Comparison of ENCODE assay signal across 10 mouse cellular contexts in the genomic region with DNA sequence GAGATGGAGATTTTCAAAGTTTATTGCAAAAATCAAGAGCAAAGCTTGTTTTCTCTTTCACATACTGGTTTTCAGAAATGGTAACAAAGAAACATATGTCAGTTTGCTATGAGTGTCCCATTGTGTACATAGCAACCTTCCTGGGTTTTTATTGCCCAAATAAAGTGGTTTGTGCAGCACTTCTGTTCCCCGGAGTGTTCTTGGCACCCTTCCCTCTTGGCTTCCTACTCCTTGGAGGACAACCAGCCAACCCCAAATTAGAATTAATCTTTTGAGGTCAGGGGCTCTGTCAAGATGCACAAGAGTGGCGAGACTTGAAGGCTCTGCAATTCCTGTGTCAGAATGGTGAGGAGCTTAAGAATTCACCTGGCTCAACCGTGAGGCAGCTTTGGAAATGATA. TPM values are rescaled to one million over a fixed set of nuclear protein-coding genes. Genes with fewer than 3 reads are reported as not detected.
DNase-seq lines count a peak whose midpoint lies in the region; ATAC-seq and TF ChIP-seq lines count a peak whose summit lies in the region.
"Had no signal": no experiment of that assay in that cellular context is flagged by ENCODE, and none has a peak within 500 bp of the region (broad histone marks: within the 10 kb centered on the region; RNA-seq: fewer than 3 reads in every experiment).

No protein-coding gene starts in this region.

- peaks cover 14% of the 10 kb centered on the region for H3K4me1 ChIP-seq in heart, embryonic 12.5 days (replicated peaks)
- H3K4me1 ChIP-seq in heart, embryonic 13.5 days: peaks cover 17% of the 10 kb centered on the region
- no peaks in the 10 kb centered on the region for H3K4me1 ChIP-seq in small intestine, adult 2 months (ENCODE audit: control insufficient read depth, insufficient read depth, insufficient read length, low read length)
- H3K4me1 ChIP-seq: embryonic facial prominence, embryonic 12.5 days had no signal

- H3K27ac ChIP-seq in heart, embryonic 12.5 days (ENCODE audit: poor library complexity, severe bottlenecking): no peak overlapping the region
- peak overlapping the region; percentile 60; the same call in 1 of the 2 replicates for H3K27ac ChIP-seq in heart, embryonic 13.5 days (replicated peaks)
- H3K27ac ChIP-seq in small intestine, adult 2 months (ENCODE audit: insufficient read depth, low read depth, low read length): peak overlapping the region; percentile 26; the same call in 1 of the 2 replicates
- H3K27ac ChIP-seq: embryonic facial prominence, embryonic 12.5 days had no signal

- no peaks in the 10 kb centered on the region for H3K27me3 ChIP-seq in heart, embryonic 12.5 days (replicated peaks)
- no peaks in the 10 kb centered on the region for H3K27me3 ChIP-seq in heart, embryonic 13.5 days (replicated peaks)
- H3K27me3 ChIP-seq in small intestine, adult 2 months (ENCODE audit: control insufficient read depth, insufficient read depth, low read length): no peaks in the 10 kb centered on the region
- H3K27me3 ChIP-seq: embryonic facial prominence, embryonic 12.5 days had no signal

- no peaks in the 10 kb centered on the region for H3K9me3 ChIP-seq in heart, embryonic 12.5 days (replicated peaks)
- no peaks in the 10 kb centered on the region for H3K9me3 ChIP-seq in heart, embryonic 13.5 days
- H3K9me3 ChIP-seq: embryonic facial prominence, embryonic 12.5 days had no signal

- no peak for ATAC-seq in heart, embryonic 12.5 days (ENCODE audit: insufficient number of reproducible peaks, low FRiP score)
- ATAC-seq in heart, embryonic 13.5 days (ENCODE audit: extremely low read depth, insufficient number of reproducible peaks, low FRiP score, low TSS enrichment): no peak
- no peak for ATAC-seq in megakaryocyte-erythroid progenitor cell, adult 5-6 weeks (replicated peaks; ENCODE audit: low FRiP score, low TSS enrichment, poor library complexity, severe bottlenecking)

- no peak overlapping the region for H3K4me3 ChIP-seq in heart, embryonic 12.5 days
- no peak overlapping the region for H3K4me3 ChIP-seq in heart, embryonic 13.5 days
- H3K4me3 ChIP-seq in small intestine, adult 2 months (ENCODE audit: low read depth, low read length): no peak overlapping the region
- H3K4me3 ChIP-seq: embryonic facial prominence, embryonic 12.5 days had no signal

- H3K9ac ChIP-seq in heart, embryonic 12.5 days: no peak overlapping the region
- H3K9ac ChIP-seq in heart, embryonic 13.5 days: no peak overlapping the region
- H3K9ac ChIP-seq: embryonic facial prominence, embryonic 12.5 days had no signal

- DNase-seq in heart, adult 11 months: peak; percentile 87
- DNase-seq in adipocyte (ENCODE audit: low spot score): peak; percentile 14
- DNase-seq in kidney, postnatal 14 days: peak; percentile 74
- no peak for DNase-seq in embryo, embryonic 10 days (ENCODE audit: low spot score)

- no peak for TF ChIP-seq CTCF in small intestine, adult 2 months (IDR thresholded peaks at IDR 0.05; ENCODE audit: extremely low read depth, insufficient read length, insufficient replicate concordance, low read depth, low read length)

- no peak for TF ChIP-seq POLR2A in small intestine, adult 2 months (IDR thresholded peaks at IDR 0.05; ENCODE audit: low read depth, low read length)

- no peaks in the 10 kb centered on the region for H3K36me3 ChIP-seq in heart, embryonic 12.5 days
- H3K36me3 ChIP-seq in heart, embryonic 13.5 days: no peaks in the 10 kb centered on the region
- no peaks in the 10 kb centered on the region for H3K36me3 ChIP-seq in small intestine, adult 2 months (ENCODE audit: control insufficient read depth, insufficient read depth, low read length)
- H3K36me3 ChIP-seq: embryonic facial prominence, embryonic 12.5 days; G1E had no signal

- H3K4me2 ChIP-seq in heart, embryonic 12.5 days: no peak overlapping the region
- H3K4me2 ChIP-seq in heart, embryonic 13.5 days: no peak overlapping the region
- H3K4me2 ChIP-seq: embryonic facial prominence, embryonic 12.5 days had no signal

- WGBS in heart, embryonic 12.5 days: 37% methylated on average over 3 of the region's 3 CpGs
- 21% methylated on average over 3 of the region's 3 CpGs for WGBS in heart, embryonic 13.5 days
- WGBS in small intestine, adult 2 months: 7% methylated on average over 3 of the region's 3 CpGs

RNA-seq across cellular contexts. Expression of a gene that starts 55.6 kb away (rescaled TPM):
- 17.2 and 23.1 TPM in 2 replicates for polyA plus RNA-seq in heart, embryonic 12.5 days (2016; fragmentation: Nextera tagmentation; extraction: Ambion mirVana)
- 18.4 and 18.6 TPM in 2 replicates for polyA plus RNA-seq in heart, embryonic 13.5 days (2015; fragmentation: Nextera tagmentation; extraction: Ambion mirVana)
- 5.8 and 6.1 TPM in 2 replicates for polyA plus RNA-seq in small intestine, adult 2 months (2012; rRNA removed)
- 9.5 and 11.1 TPM in 2 replicates for total RNA-seq in megakaryocyte-erythroid progenitor cell, adult 5-6 weeks (2014; fragmentation: Nextera tagmentation)
- total RNA-seq in megakaryocyte-erythroid progenitor cell, adult 5-6 weeks (2017): 6.3 and 7.9 TPM in 2 replicates
- polyA plus RNA-seq: G1E had no signal
